Mouse (Mus musculus) liver, adult (tissue): ENCODE measurements around the gene Prim1.

Experiments
- GATA4 ChIP-seq: IDR thresholded peaks from 2 replicates; pipeline ENCODE4 v1.6.1; 2014; ENCODE audit warnings: mild to moderate bottlenecking, low read length; ENCODE audit not compliant: insufficient replicate concordance

Gene Prim1

GRCm38 (mm10) chr10:128058184-128058583 is 43.2 kb downstream of the Prim1 start:
- TF ChIP-seq GATA4: no peak

- no peak; the same call in 1 of the 2 replicates for TF ChIP-seq GATA4
Measured at GRCm38 (mm10) chr10:128058601-128059151, 43.7 kb downstream of the Prim1 start, which contains the start of gene Ptges3. Gene Ptges3 (plus strand): TSS chr10:128058954.

- TF ChIP-seq GATA4: no peak
Measured at GRCm38 (mm10) chr10:128059207-128059981, 44.4 kb downstream of the Prim1 start.

- no peak for TF ChIP-seq GATA4
Measured at GRCm38 (mm10) chr10:128061109-128061508, 46.1 kb downstream of the Prim1 start.

- TF ChIP-seq GATA4: no peak
Measured at GRCm38 (mm10) chr10:128062221-128062989, 47.4 kb downstream of the Prim1 start.

GRCm38 (mm10) chr10:128066072-128066471 is 51.1 kb downstream of the Prim1 start:
- TF ChIP-seq GATA4: no peak

GRCm38 (mm10) chr10:128069201-128069600 is 54.2 kb downstream of the Prim1 start:
- TF ChIP-seq GATA4: no peak; the same call in 1 of the 2 replicates
